Mouse (Mus musculus) ES-E14 (cell line): ENCODE data around the gene Ly6f. TPM values are rescaled to one million over a fixed set of nuclear protein-coding genes. Genes with fewer than 3 reads are reported as not detected.

Experiments used
- DNase-seq: peaks from one replicate; pipeline ENCODE4 v3.0.0-alpha.2; 2013; ENCODE audit warnings: low read depth, low spot score
- H3K27ac ChIP-seq: 2 replicates; pipeline ENCODE4 v1.5.1; 2012; ENCODE audit warnings: low read depth, mild to moderate bottlenecking, low read length, moderate library complexity, mixed read lengths; ENCODE audit not compliant: poor library complexity, insufficient read depth, severe bottlenecking
- H3K36me3 ChIP-seq: 2 replicates; pipeline ENCODE4 v1.6.1; 2012; ENCODE audit warnings: mild to moderate bottlenecking, low read length, moderate library complexity, mixed read lengths; ENCODE audit not compliant: control insufficient read depth, poor library complexity, insufficient read depth, severe bottlenecking
- H3K4me1 ChIP-seq, 2 experiments: fragments of 150-350 bp in 1 of 2; sonication (generic) in 1 of 2; 2 replicates each; pipeline ENCODE4 v1.6.1; 2012; ENCODE audit warnings: low read length in 2 of 2, mild to moderate bottlenecking in 1 of 2, mixed read lengths in 1 of 2; ENCODE audit not compliant: control insufficient read depth in 2 of 2, insufficient read depth in 2 of 2, poor library complexity in 1 of 2
- H3K4me3 ChIP-seq, 2 experiments: fragments of 150-350 bp in 1 of 2; sonication (generic) in 1 of 2; 2 replicates each; pipeline ENCODE4 v1.5.1; 2012; ENCODE audit warnings: low read length in 2 of 2, low read depth in 1 of 2, mild to moderate bottlenecking in 1 of 2, mixed read lengths in 1 of 2; ENCODE audit not compliant: insufficient read depth in 1 of 2, poor library complexity in 1 of 2, severe bottlenecking in 1 of 2
- H3K9ac ChIP-seq: 2 replicates; pipeline ENCODE4 v1.6.1; 2012; ENCODE audit warnings: low read depth, mild to moderate bottlenecking, low read length, mixed read lengths; ENCODE audit not compliant: poor library complexity, insufficient read depth, severe bottlenecking
- H3K9me3 ChIP-seq: fragments of 150-350 bp; sonication (generic); 2 replicates; pipeline ENCODE4 v1.6.1; 2012; ENCODE audit warnings: low read depth, mild to moderate bottlenecking, low read length; ENCODE audit not compliant: control insufficient read depth, insufficient read depth
- CHD2 ChIP-seq: IDR thresholded peaks from 2 replicates; pipeline ENCODE4 v1.6.1; 2014; ENCODE audit warnings: mild to moderate bottlenecking, low read depth, low read length, inconsistent platforms
- HCFC1 ChIP-seq: IDR thresholded peaks from 2 replicates; pipeline ENCODE4 v1.6.1; 2012; ENCODE audit warnings: low read length, inconsistent platforms, borderline replicate concordance; ENCODE audit not compliant: insufficient read depth
- MAFK ChIP-seq: IDR thresholded peaks from 2 replicates; pipeline ENCODE4 v1.6.1; 2014; ENCODE audit warnings: mild to moderate bottlenecking, low read depth, low read length, inconsistent platforms; ENCODE audit not compliant: insufficient read depth
- ZC3H11A ChIP-seq: IDR thresholded peaks from 2 replicates; pipeline ENCODE4 v1.6.1; 2012; ENCODE audit warnings: low read depth, mild to moderate bottlenecking, inconsistent platforms, low read length, borderline replicate concordance
- ZNF384 ChIP-seq: IDR thresholded peaks from 2 replicates; pipeline ENCODE4 v1.6.1; 2012; ENCODE audit warnings: low read depth, low read length, inconsistent platforms
- in situ Hi-C, 2 experiments: fragments of 600-800 bp; cut with MboI; formaldehyde crosslinking; loops; one replicate each; pipeline ENCODE4 v1.15.1; 2025; ENCODE audit warnings: low sequenced_read_pairs in 2 of 2, inconsistent platforms in 1 of 2; ENCODE audit not compliant: unreplicated experiment in 2 of 2
- total RNA-seq: library from RNA; depleted of rRNA; stranded (reverse); fragments of 300-350 nt; gene quantifications from 2 replicates; pipeline ENCODE4 v1.2.3, GENCODE M21; 2012; rRNA removed

Gene Ly6f
- total RNA-seq, 1 experiment: 0.36 TPM

DNA sequence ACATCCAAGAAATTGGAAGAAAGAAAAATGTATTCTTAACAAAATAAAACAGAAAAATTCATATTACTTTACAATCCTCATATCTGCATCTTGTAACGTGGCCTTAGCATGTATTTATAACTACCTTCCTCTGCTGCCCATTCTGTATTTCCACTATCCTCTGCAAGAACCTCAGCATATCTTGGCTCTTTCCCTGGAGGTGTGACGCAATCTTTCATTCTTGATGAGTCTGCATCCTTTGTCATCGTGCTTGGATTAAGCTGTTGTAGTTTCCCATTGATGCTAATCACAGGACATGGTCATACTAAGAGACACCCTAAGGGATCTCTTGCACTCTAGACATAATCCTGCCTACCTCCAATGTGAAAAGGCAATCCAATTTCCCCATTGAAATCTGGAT lies 50.4 kb downstream of the Ly6f start:
- Histone ChIP-seq H3K27ac (no peak overlapping the region), H3K9ac (no peak overlapping the region), H3K4me1 (no peaks in the 10 kb centered on the region), H3K9me3 (no peaks in the 10 kb centered on the region), H3K4me3 (no peak overlapping the region), H3K36me3 (no peaks in the 10 kb centered on the region)
- no peak for DNase-seq
- in situ Hi-C loops: no loop called here
- TF ChIP-seq ZNF384 (no peak), CHD2 (no peak), ZC3H11A (no peak), MAFK (no peak), HCFC1 (no peak)

DNA sequence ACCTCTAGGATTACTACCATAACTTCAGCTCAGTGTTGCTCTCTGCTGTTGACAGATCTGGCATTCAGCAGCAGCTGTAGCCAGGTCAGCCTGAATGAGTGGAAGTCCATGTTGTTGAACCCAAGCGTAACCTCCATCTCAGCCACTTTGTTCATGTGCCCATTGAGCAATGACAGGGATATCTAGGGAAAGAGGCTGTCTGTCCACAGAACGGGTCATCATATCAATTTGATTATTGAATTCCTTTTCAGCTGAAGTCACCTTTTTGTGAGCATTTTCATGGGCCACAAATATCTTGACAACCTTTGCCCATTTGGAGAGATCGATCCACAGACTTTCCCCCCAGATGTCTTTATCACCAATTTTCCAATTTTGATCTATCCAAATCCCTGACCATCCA lies 51.9 kb downstream of the Ly6f start:
- H3K27ac ChIP-seq: no peak overlapping the region
- DNase-seq: no peak
- no peaks in the 10 kb centered on the region for H3K4me1 ChIP-seq
- TF ChIP-seq MAFK (no peak), ZC3H11A (no peak), HCFC1 (no peak), CHD2 (no peak), ZNF384 (no peak)
- H3K9ac ChIP-seq: no peak overlapping the region
- H3K9me3 ChIP-seq: no peaks in the 10 kb centered on the region
- no peak overlapping the region for H3K4me3 ChIP-seq
- H3K36me3 ChIP-seq: no peaks in the 10 kb centered on the region
- in situ Hi-C loops: no loop called here

Other genes with a start within 250 kb of the Ly6f start
- gene Ly6c1, start 219.6 kb upstream of the Ly6f start, total RNA-seq: 3.1 and 7.2 TPM in 2 replicates
- not detected in 2 replicates for gene Ly6c2, start 156.5 kb upstream of the Ly6f start, total RNA-seq
- not detected in 2 replicates for gene Ly6g, start 113.2 kb upstream of the Ly6f start, total RNA-seq
- gene BC025446, start 52.0 kb upstream of the Ly6f start, total RNA-seq: 0.21 and 0.85 TPM in 2 replicates